Mouse (Mus musculus) kidney, postnatal 0 days (tissue): ENCODE results near the gene Diaph3. TPM values are rescaled to one million over a fixed set of nuclear protein-coding genes. Genes with fewer than 3 reads are reported as not detected.

Experiments
- ATAC-seq: fragments of 200-750 bp; cut with Nextera tagmentation; replicated peaks from 2 replicates; pipeline ENCODE4 v1.8.0; 2017; ENCODE audit warnings: low read depth, moderate number of reproducible peaks, moderate TSS enrichment, moderate library complexity; ENCODE audit not compliant: low FRiP score
- DNase-seq: peaks from one replicate; pipeline ENCODE4 v3.0.0-alpha.2; 2016; ENCODE audit warnings: low spot score
- H3K27ac ChIP-seq: fragments of 300-500 bp; sonication (generic); 2 replicates; pipeline ENCODE4 v1.5.1; 2014; ENCODE audit warnings: mild to moderate bottlenecking
- H3K27me3 ChIP-seq: fragments of 300-500 bp; sonication (generic); 2 replicates; pipeline ENCODE4 v1.6.1; 2014; ENCODE audit warnings: low read length, mixed read lengths; ENCODE audit not compliant: insufficient read depth
- H3K36me3 ChIP-seq: fragments of 300-500 bp; sonication (generic); 2 replicates; pipeline ENCODE4 v1.6.1; 2014; ENCODE audit warnings: low read length, mixed read lengths; ENCODE audit not compliant: insufficient read depth
- H3K4me1 ChIP-seq: fragments of 300-500 bp; sonication (generic); replicated peaks from 2 replicates; pipeline ENCODE4 v1.6.1; 2014; ENCODE audit warnings: antibody characterized with exemption, low read length, mixed read lengths; ENCODE audit not compliant: insufficient read depth
- H3K4me2 ChIP-seq: fragments of 300-500 bp; sonication (generic); 2 replicates; pipeline ENCODE4 v1.6.1; 2014; ENCODE audit warnings: mild to moderate bottlenecking, low read length, moderate library complexity, mixed read lengths
- H3K4me3 ChIP-seq: fragments of 300-500 bp; sonication (generic); replicated peaks from 2 replicates; pipeline ENCODE4 v1.5.1; 2014; ENCODE audit warnings: low read depth, low read length
- H3K9ac ChIP-seq: fragments of 300-500 bp; sonication (generic); 2 replicates; pipeline ENCODE4 v1.6.1; 2014; ENCODE audit warnings: low read depth, low read length
- H3K9me3 ChIP-seq: fragments of 300-500 bp; sonication (generic); replicated peaks from 2 replicates; pipeline ENCODE4 v1.6.1; 2016; ENCODE audit warnings: low read length, inconsistent platforms, mixed read lengths
- CTCF ChIP-seq: IDR thresholded peaks from 2 replicates; pipeline ENCODE4 v1.5.1; 2016; ENCODE audit warnings: antibody characterized with exemption, low read depth, mild to moderate bottlenecking, moderate library complexity
- WGBS: fragments of 180-500 bp; shearing (Covaris S2); extraction: QIAGEN DNeasy Blood & Tissue Kit; methylation state at CpG from one replicate; pipeline ENCODE4 v1.1.7; 2014; 5-methylcytosine and 5-hydroxymethylcytosine counted together
- polyA plus RNA-seq: library from polyadenylated mRNA; unstranded; fragments of >200 nt; fragmentation: Nextera tagmentation; extraction: Ambion mirVana; gene quantifications from 2 replicates; pipeline ENCODE4 v1.2.1, GENCODE M21; 2015

The Diaph3 gene
- polyA plus RNA-seq, 1 experiment from 2014 or later, result 2.9 TPM

- 28% methylated on average over 3 of the region's 3 CpGs for WGBS
- no peaks in the 10 kb centered on the region for H3K4me1 ChIP-seq
- H3K4me3 ChIP-seq, result no peak overlapping the region
- H3K9me3 ChIP-seq, result no peaks in the 10 kb centered on the region
- H3K36me3 ChIP-seq, result no peaks in the 10 kb centered on the region
- DNase-seq (no peak), ATAC-seq (no peak)
- no peak overlapping the region for H3K9ac ChIP-seq
- H3K4me2 ChIP-seq, result no peak overlapping the region
- H3K27me3 ChIP-seq, result no peaks in the 10 kb centered on the region
- TF ChIP-seq CTCF, result no peak
- H3K27ac ChIP-seq, result no peak overlapping the region
These were observed 5.7 kb upstream of the Diaph3 start for GRCm38 (mm10) chr14:87146704-87147103.

DNA sequence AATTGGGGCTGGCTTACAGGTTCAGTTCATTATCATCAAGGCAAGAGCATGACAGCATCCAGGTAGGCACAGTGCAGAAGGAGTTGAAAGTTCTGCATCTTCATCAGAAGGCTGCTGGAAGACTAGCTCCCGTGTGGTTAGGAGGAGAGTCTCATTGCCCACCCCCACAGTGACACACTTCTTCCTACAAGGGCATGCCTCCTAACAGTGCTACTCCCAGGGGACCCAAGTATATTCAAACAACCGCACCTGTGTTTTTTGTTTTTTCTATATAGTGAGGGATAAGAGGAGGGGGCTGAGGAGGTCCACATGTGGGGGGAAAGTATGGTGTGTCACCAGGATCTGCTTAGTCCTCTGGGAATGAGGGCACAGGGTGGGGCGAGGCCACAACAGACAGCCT lies 4.3 kb upstream of the Diaph3 start:
- ATAC-seq, result no peak

DNA sequence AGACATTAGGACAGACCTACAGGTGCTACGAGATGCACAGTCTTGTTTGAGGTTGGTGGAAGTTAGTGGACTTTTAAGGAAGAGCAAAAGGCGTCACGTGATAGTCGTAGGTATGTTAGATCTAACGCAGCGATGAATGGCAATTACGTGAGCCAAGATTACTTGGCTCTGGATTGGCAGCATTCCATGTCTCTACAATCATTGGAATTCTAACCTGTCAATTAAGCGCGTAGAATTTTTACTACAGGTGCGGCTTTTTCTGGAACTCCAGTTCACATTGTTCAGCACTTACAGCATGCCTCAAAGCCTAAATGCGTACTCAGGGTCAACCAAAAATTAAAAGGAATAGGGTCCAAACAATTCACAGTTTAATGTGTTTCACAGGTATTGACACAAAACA lies 742 bp upstream of the Diaph3 start:
- Histone ChIP-seq H3K4me1 (no peaks in the 10 kb centered on the region), H3K4me2 (peak overlapping the region; percentile 85), H3K27ac (no peak overlapping the region), H3K36me3 (no peaks in the 10 kb centered on the region), H3K9ac (no peak overlapping the region), H3K27me3 (no peaks in the 10 kb centered on the region), H3K9me3 (no peaks in the 10 kb centered on the region), H3K4me3 (peak overlapping the region; percentile 76; the same call in 1 of the 2 replicates)
- no peak for TF ChIP-seq CTCF
- DNase-seq (no peak), ATAC-seq (no peak)
- WGBS, result 72% methylated on average over 11 of the region's 11 CpGs

More for the DNA sequence above, 4.3 kb upstream of the Diaph3 start:
- H3K9ac ChIP-seq, result no peak overlapping the region
- WGBS, result 73% methylated on average over 3 of the region's 3 CpGs
- no peak overlapping the region for H3K4me2 ChIP-seq
- H3K27me3 ChIP-seq, result no peaks in the 10 kb centered on the region
- no peaks in the 10 kb centered on the region for H3K4me1 ChIP-seq
- no peak overlapping the region for H3K4me3 ChIP-seq
- TF ChIP-seq CTCF, result no peak
- DNase-seq, result no peak
- no peaks in the 10 kb centered on the region for H3K36me3 ChIP-seq
- no peak overlapping the region for H3K27ac ChIP-seq
- no peaks in the 10 kb centered on the region for H3K9me3 ChIP-seq

- H3K9ac ChIP-seq, result peak overlapping the region; percentile 60
- TF ChIP-seq CTCF, result no peak
- H3K9me3 ChIP-seq, result no peaks in the 10 kb centered on the region
- H3K4me3 ChIP-seq, result peak overlapping the region; percentile 76
- DNase-seq (peak; percentile 66), ATAC-seq (peak; percentile 40)
- WGBS, result under 1% methylated on average over 17 of the region's 17 CpGs
- H3K36me3 ChIP-seq, result no peaks in the 10 kb centered on the region
- H3K27ac ChIP-seq, result no peak overlapping the region
- H3K4me1 ChIP-seq, result no peaks in the 10 kb centered on the region
- H3K4me2 ChIP-seq, result peak overlapping the region; percentile 85
- no peaks in the 10 kb centered on the region for H3K27me3 ChIP-seq
These were observed 590 bp downstream of the Diaph3 start for GRCm38 (mm10) chr14:87140327-87140962.

- Histone ChIP-seq H3K4me1 (no peaks in the 10 kb centered on the region), H3K27me3 (no peaks in the 10 kb centered on the region), H3K9me3 (no peaks in the 10 kb centered on the region), H3K4me2 (no peak overlapping the region), H3K9ac (no peak overlapping the region), H3K4me3 (no peak overlapping the region), H3K36me3 (no peaks in the 10 kb centered on the region), H3K27ac (no peak overlapping the region)
- 62% methylated on average over 6 of the region's 6 CpGs for WGBS
- no peak for ATAC-seq
- TF ChIP-seq CTCF, result no peak
- peak; percentile 22 for DNase-seq
These were observed 14.9 kb downstream of the Diaph3 start for GRCm38 (mm10) chr14:87126076-87126639.

GRCm38 (mm10) chr14:87125492-87125891 lies 15.5 kb downstream of the Diaph3 start:
- no peak overlapping the region for H3K9ac ChIP-seq
- no peaks in the 10 kb centered on the region for H3K9me3 ChIP-seq
- DNase-seq (no peak), ATAC-seq (no peak)
- no peak overlapping the region for H3K27ac ChIP-seq
- H3K4me3 ChIP-seq, result no peak overlapping the region
- no peak overlapping the region for H3K4me2 ChIP-seq
- no peaks in the 10 kb centered on the region for H3K36me3 ChIP-seq
- no peak for TF ChIP-seq CTCF
- no peaks in the 10 kb centered on the region for H3K27me3 ChIP-seq
- no peaks in the 10 kb centered on the region for H3K4me1 ChIP-seq
- 73% methylated on average over 5 of the region's 5 CpGs for WGBS

DNA sequence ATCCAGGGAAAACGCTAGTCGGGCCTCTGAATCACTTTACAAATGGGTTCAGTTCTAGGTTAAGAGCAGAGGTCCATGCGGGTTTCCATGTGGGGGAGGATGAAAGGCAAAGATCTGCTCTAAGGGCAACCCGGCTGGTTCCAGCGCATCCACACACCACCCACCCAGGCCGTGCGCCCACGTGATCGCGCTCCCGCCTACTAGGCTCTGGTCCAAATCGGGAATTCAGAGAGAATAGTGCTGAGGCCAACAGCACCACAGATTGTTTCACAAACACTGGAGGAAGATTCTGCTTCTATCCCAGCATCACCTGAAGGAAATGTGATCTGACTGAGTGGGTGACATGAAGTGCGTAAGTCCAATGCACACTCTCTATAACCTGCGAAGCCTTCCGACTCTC lies 17.9 kb downstream of the Diaph3 start:
- no peak for DNase-seq
- Histone ChIP-seq H3K4me3 (no peak overlapping the region), H3K4me2 (no peak overlapping the region), H3K27me3 (no peaks in the 10 kb centered on the region), H3K27ac (no peak overlapping the region), H3K36me3 (no peaks in the 10 kb centered on the region), H3K4me1 (no peaks in the 10 kb centered on the region), H3K9me3 (no peaks in the 10 kb centered on the region), H3K9ac (no peak overlapping the region)
- no peak for TF ChIP-seq CTCF
- WGBS, result 88% methylated on average over 15 of the region's 15 CpGs
- no peak for ATAC-seq
